Mouse (Mus musculus) olfactory bulb, adult 2 months (tissue): Measurements from ENCODE around the gene Ccr3.

Experiments used
- CTCF ChIP-seq: fragments of 200-500 bp; IDR thresholded peaks from 2 replicates; pipeline ENCODE4 v1.5.1; 2012; ENCODE audit warnings: low read depth, mild to moderate bottlenecking, low read length, moderate library complexity; ENCODE audit not compliant: insufficient read depth
- POLR2A ChIP-seq: fragments of 200-500 bp; IDR thresholded peaks from 2 replicates; pipeline ENCODE4 v1.6.1; 2012; ENCODE audit warnings: mild to moderate bottlenecking, low read depth, low read length, moderate library complexity; ENCODE audit not compliant: insufficient read depth

- TF ChIP-seq CTCF = no peak
- no peak for TF ChIP-seq POLR2A
Observed at GRCm38 (mm10) chr9:124019887-124020286, 1.9 kb upstream of the Ccr3 start.
